Mouse (Mus musculus) thymus, adult 2 months (tissue): ENCODE results near the gene Atp6v0d1. TPM values are rescaled to one million over a fixed set of nuclear protein-coding genes. Genes with fewer than 3 reads are reported as not detected.
A peak's percentile ranks its signal among the peaks of the same experiment; 100 is the strongest.

Experiments used
- DNase-seq: peaks from one replicate; pipeline ENCODE4 v3.0.0; 2021
- H3K27ac ChIP-seq: fragments of 200-500 bp; 2 replicates; pipeline ENCODE4 v1.5.1; 2012; ENCODE audit warnings: low read length, control low read depth; ENCODE audit not compliant: control insufficient read depth, insufficient read depth
- H3K27me3 ChIP-seq: fragments of 200-500 bp; 2 replicates; pipeline ENCODE4 v1.6.1; 2012; ENCODE audit warnings: mild to moderate bottlenecking, low read length, moderate library complexity, mixed read lengths; ENCODE audit not compliant: control insufficient read depth, insufficient read depth
- H3K36me3 ChIP-seq: fragments of 200-500 bp; 2 replicates; pipeline ENCODE4 v1.6.1; 2012; ENCODE audit warnings: mild to moderate bottlenecking, low read length, moderate library complexity; ENCODE audit not compliant: control insufficient read depth, insufficient read depth
- H3K4me1 ChIP-seq: fragments of 200-500 bp; replicated peaks from 2 replicates; pipeline ENCODE4 v1.6.1; 2012; ENCODE audit warnings: low read length; ENCODE audit not compliant: control insufficient read depth, insufficient read depth
- H3K4me3 ChIP-seq: fragments of 200-500 bp; 2 replicates; pipeline ENCODE4 v1.5.1; 2012; ENCODE audit warnings: mild to moderate bottlenecking, low read length, control low read depth, moderate library complexity; ENCODE audit not compliant: control insufficient read depth, insufficient read depth
- CTCF ChIP-seq: fragments of 200-500 bp; IDR thresholded peaks from 2 replicates; pipeline ENCODE4 v1.5.1; 2012; ENCODE audit warnings: mild to moderate bottlenecking, control low read depth, low read length, moderate library complexity, borderline replicate concordance; ENCODE audit not compliant: control insufficient read depth, poor library complexity, insufficient read depth; ENCODE audit errors: extremely low read depth
- POLR2A ChIP-seq: fragments of 200-500 bp; IDR thresholded peaks from 2 replicates; pipeline ENCODE4 v1.6.1; 2012; ENCODE audit warnings: mild to moderate bottlenecking, low read length, control low read depth, moderate library complexity; ENCODE audit not compliant: control insufficient read depth, poor library complexity, insufficient read depth; ENCODE audit errors: extremely low read depth
- WGBS: fragments of 180-500 bp; shearing (Covaris S2); methylation state at CpG from one replicate; pipeline ENCODE4 v1.1.7; 2018; 5-methylcytosine and 5-hydroxymethylcytosine counted together
- polyA plus RNA-seq: library from polyadenylated mRNA; depleted of rRNA; stranded (reverse); fragments of >200 nt; gene quantifications from 2 replicates; pipeline ENCODE4 v1.2.3, GENCODE M21; 2012; rRNA removed

Atp6v0d1 gene
- 112 and 119 TPM in 2 replicates for polyA plus RNA-seq

GRCm38 (mm10) chr8:105565952-105566702 lies at the start of gene Atp6v0d1:
Gene Atp6v0d1 (minus strand): TSS chr8:105566047.
- Histone ChIP-seq H3K27ac (peak within 1 kb of the TSS; percentile 15; the same call in 1 of the 2 replicates), H3K36me3 (no peaks in the 10 kb centered on the region), H3K4me1 (peaks cover 14% of the 10 kb centered on the region), H3K4me3 (peak within 1 kb of the TSS; percentile 60), H3K27me3 (no peaks in the 10 kb centered on the region)
- 2% methylated on average over 52 of the region's 53 CpGs for WGBS
- DNase-seq, result peak; percentile 99
- TF ChIP-seq POLR2A, result peak; percentile 51; the same call in 1 of the 2 replicates
- peak; percentile 86 for TF ChIP-seq CTCF

GRCm38 (mm10) chr8:105613830-105614511 lies 48.1 kb upstream of the Atp6v0d1 start:
- no peaks in the 10 kb centered on the region for H3K27me3 ChIP-seq
- H3K36me3 ChIP-seq, result peaks cover 45% of the 10 kb centered on the region
- peak overlapping the region; percentile 48 for H3K4me3 ChIP-seq
- H3K27ac ChIP-seq, result no peak overlapping the region
- DNase-seq, result peak; percentile 89
- WGBS, result 23% methylated on average over 50 of the region's 50 CpGs
- peaks cover 43% of the 10 kb centered on the region for H3K4me1 ChIP-seq
- TF ChIP-seq POLR2A (no peak), CTCF (no peak)

GRCm38 (mm10) chr8:105613037-105613436 lies 47.2 kb upstream of the Atp6v0d1 start:
- 7% methylated on average over 20 of the region's 20 CpGs for WGBS
- peaks cover 38% of the 10 kb centered on the region for H3K4me1 ChIP-seq
- H3K27ac ChIP-seq, result no peak overlapping the region
- no peak for TF ChIP-seq POLR2A
- TF ChIP-seq CTCF, result no peak
- H3K27me3 ChIP-seq, result no peaks in the 10 kb centered on the region
- DNase-seq, result peak; percentile 44
- peaks cover 35% of the 10 kb centered on the region for H3K36me3 ChIP-seq
- peak overlapping the region; percentile 48 for H3K4me3 ChIP-seq

- peaks cover 41% of the 10 kb centered on the region for H3K4me1 ChIP-seq
- WGBS, result 87% methylated on average over 9 of the region's 9 CpGs
- H3K4me3 ChIP-seq, result no peak overlapping the region
These were observed 46.0 kb upstream of the Atp6v0d1 start for GRCm38 (mm10) chr8:105611836-105612235.

GRCm38 (mm10) chr8:105609771-105610170 lies 43.9 kb upstream of the Atp6v0d1 start:
- no peak overlapping the region for H3K4me3 ChIP-seq
- TF ChIP-seq CTCF, result no peak
- TF ChIP-seq POLR2A, result no peak
- H3K36me3 ChIP-seq, result peaks cover 3% of the 10 kb centered on the region; the same call in 1 of the 2 replicates
- no peak overlapping the region for H3K27ac ChIP-seq
- H3K27me3 ChIP-seq, result no peaks in the 10 kb centered on the region
- no peak for DNase-seq
- H3K4me1 ChIP-seq, result peaks cover 44% of the 10 kb centered on the region
- 54% methylated on average over 4 of the region's 4 CpGs for WGBS

More at GRCm38 (mm10) chr8:105611836-105612235, 46.0 kb upstream of the Atp6v0d1 start:
- DNase-seq, result no peak
- peaks cover 23% of the 10 kb centered on the region for H3K36me3 ChIP-seq
- H3K27ac ChIP-seq, result no peak overlapping the region
- TF ChIP-seq CTCF (no peak), POLR2A (no peak)
- no peaks in the 10 kb centered on the region for H3K27me3 ChIP-seq

- H3K4me1 ChIP-seq, result peaks cover 45% of the 10 kb centered on the region
- WGBS, result 11% methylated on average over 2 of the region's 2 CpGs
- no peak overlapping the region for H3K27ac ChIP-seq
- TF ChIP-seq POLR2A (no peak), CTCF (no peak)
- no peak overlapping the region for H3K4me3 ChIP-seq
- DNase-seq, result no peak
- H3K36me3 ChIP-seq, result no peaks in the 10 kb centered on the region
- H3K27me3 ChIP-seq, result no peaks in the 10 kb centered on the region
These were observed 43.5 kb upstream of the Atp6v0d1 start for GRCm38 (mm10) chr8:105609355-105609754.
